Mouse (Mus musculus): ENCODE results near the gene Herc3.
A peak's percentile ranks its signal among the peaks of the same experiment; 100 is the strongest.
"Not testable (repeated sequence)": the region's sequence is repeated elsewhere in the genome, so short reads cannot be mapped to it uniquely, and the experiment has no call there.

The Herc3 gene

DNA sequence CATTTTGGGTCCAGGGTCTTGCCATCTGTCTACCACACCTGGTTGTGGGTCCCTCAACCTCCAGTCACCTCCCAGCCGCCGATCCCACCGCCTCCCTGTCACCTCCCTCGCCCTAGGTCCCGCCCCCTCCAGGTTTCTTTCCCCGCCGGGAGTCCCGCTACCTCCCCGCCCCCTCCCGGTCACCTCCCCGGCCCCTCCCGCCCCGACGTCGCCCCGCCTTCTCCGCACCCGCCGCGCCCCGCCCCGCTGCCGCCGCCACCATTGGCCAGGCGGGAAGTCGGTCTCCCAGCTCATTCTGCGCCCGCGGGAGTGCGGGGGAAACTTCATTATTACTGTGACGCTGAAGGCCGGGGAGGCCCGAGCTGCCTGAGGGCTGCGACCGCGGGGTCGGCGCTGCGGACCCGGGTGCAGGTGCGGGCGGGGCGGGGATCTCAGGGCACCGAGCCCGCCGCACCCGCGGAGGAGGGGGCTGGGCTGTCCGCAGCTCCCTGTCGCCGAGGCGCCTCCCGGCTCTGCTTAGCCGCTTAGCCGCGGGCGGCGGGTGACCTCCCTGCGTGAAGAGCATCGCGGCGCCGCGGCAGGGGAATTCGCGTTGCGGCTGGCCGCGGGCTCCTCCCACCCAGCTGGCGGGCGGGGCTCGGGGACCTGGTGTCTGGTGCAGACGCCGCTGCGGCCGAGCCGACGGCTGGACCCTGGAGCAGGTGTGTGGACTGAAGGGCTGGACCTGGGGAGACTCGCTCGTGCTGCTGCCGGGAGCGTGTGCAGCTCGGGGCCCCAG lies at the start of gene Herc3:
Gene Herc3, plus strand, starts transcription at position 234 of the 778 bp plus-strand sequence.
- DNase-seq (ENCODE audit: low spot score), result peak; percentile 68

DNA sequence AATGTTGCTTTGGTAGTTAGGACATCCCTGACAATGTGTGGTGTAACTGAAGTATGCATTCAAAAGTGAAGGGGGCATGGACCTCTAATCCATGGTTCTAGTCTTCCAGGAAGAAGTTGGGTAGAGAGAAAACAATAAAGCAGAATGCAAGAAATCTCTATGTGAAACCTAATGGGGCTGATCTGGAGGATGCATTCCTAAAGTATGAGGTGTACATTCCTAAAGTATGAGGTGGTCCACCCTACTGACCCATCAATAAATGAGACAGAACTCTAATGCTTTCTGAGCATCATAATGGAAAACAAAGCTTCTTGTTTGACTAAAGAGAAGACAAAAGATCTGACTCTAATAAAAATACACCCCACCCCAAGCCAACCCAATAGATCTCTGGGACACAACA lies 29.9 kb upstream of the Herc3 start:
- no peak for DNase-seq (ENCODE audit: low spot score)

DNA sequence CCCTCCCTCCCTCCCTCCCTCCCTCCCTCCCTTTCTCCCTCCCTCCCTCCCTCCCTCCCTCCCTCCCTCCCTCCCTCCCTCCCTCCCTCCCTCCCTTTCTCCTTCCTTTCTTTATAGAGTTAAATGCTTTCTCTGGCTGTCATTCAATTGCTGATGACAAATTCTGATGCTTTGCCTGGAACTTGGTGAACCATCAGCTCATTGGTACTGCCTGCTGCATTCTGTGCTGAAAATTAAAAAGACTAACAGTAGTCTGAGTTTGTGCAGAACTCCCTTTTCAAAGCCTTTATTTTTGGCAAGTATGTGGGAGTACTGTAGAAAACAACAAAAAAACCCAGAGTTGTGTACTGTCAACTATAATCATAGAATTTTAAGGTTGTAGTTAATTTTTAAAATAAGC lies 16.9 kb upstream of the Herc3 start:
- no peak for DNase-seq (ENCODE audit: low spot score)

DNA sequence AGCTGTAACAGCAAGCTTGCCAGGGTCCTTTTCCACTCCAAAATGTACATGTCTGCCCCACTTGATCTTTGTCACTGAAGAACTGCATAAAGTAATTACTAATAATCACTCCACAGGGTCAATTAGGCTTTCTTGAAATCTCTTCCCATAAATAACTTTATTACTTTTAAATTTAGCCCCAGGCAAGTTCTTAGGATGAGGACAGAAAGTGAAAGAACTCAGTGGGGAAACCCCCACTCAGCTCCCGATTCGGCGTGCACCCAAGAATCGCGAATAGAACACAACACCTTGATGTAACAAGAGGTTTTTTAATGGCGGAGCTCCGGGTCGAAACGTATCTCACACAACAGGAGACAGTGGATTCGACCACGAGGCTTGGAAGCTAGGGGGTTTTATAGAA lies 14.2 kb upstream of the Herc3 start:
- DNase-seq (ENCODE audit: low spot score), result not testable (repeated sequence)

DNA sequence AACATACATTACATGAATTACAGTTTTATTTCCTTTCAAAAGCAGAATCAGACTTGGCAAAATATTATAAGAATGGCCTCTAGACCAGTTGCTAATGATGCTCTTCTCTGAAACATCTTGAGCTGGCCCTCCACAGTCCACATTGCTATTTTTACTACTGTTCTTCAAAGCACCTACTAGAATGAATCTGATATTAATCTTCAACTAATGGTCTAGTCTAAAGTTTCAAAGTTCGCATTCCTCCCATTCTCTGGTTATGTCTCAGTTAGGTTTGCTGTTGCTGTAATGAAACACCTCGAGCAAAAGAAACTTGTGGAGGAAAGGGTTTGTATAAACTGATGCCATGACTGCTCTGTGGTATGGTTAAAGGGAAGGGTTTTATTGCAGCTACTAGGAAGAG lies 5.6 kb upstream of the Herc3 start:
- DNase-seq (ENCODE audit: low spot score), result no peak

DNA sequence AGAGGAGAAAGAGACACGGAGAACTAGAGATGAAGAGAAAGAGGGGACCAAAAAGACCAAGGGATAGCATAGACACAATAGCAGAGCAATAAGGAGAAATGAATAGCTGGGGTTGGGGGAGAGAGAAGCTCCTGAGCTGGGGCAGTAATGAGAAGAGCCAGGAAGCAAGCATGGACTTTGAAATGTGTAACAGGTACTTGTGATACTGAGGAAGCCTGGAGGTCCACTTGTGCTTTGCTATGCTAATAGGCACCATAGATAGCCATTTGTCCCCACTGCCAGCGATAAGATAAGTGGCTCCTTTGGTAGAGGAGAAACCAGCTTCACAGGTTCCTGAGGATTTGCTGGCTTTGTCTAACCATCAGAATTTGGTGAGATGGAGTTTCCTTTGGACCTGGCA lies 5.2 kb upstream of the Herc3 start:
- no peak for DNase-seq (ENCODE audit: low spot score)

DNA sequence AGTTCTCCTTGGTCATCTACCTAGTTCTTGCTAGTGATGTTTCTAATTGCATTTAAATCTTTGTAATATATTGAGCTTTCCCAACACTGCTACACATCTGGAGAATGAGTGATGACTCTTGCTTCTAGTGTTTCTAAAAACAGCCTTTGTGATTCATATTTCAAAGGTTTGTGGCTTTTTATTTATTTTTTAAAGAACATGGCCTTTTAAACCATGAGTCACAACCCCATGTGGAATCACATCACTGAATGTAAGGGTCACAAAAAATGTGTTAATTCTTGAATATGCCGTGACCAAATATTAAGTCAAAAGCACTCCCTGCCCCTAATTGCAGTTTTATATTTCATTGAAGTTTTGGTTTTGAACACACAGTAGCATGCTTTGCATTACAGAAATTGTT lies 2.7 kb upstream of the Herc3 start:
- no peak for DNase-seq (ENCODE audit: low spot score)

DNA sequence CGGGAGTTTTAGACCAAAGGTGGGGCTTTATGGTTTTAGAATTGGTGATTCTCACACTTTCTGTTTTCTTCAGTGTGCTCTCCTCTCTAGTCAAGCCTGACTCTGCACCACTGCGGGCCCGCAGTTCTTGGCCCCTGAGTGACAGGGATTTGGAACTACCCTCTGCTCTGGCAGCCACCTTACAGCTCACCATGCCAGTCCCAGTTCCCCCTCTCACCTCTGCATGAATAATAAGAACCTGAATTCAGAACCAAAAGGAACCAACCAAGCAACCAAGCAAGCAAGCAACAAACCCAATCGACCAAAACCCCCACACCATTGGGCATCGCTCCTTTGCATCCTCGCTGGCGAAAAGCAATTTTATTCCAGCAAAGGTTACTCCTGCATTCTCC lies 429 bp upstream of the Herc3 start:
- DNase-seq (ENCODE audit: low spot score), result no peak

DNA sequence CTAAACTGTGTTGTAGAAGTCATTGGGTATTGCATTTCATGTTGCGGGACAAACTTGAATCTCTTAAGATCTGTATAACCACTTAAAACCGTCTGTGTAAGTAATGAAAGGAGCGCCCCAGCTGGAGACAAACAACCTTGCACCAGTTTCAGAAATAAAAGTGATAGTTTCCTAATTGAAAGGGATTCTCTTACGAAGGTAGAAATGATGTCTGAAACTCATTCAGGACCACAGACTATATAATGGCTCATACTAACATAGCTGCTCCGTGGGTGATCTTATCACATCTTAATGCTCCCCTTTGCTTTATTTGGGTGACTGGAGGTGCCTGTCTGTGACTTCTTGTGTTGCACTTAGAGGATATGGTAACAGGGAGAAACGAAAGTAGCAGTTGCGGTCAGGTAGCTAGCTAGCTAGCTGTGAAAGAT lies 1.3 kb downstream of the Herc3 start:
- no peak for DNase-seq (ENCODE audit: low spot score)

DNA sequence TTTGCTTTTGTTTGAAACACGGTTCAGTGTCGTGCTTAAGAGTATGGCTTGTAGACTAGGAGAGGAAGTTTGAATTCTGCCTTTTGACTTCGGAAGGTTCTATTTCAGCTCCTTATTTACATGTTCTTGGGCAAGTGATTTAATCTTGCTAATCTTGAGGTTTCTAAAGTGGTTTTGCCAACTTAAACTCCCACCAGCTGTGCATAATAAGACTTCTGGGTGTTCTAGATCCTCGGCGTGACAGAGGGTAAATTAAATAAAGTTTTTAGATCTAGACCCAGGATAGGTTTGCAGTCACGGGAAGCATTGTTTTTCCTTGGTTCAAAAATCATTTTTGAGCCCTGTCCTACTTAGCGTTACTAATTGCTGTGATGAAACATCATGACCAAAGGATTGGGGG lies 3.2 kb downstream of the Herc3 start:
- DNase-seq (ENCODE audit: low spot score), result no peak

DNA sequence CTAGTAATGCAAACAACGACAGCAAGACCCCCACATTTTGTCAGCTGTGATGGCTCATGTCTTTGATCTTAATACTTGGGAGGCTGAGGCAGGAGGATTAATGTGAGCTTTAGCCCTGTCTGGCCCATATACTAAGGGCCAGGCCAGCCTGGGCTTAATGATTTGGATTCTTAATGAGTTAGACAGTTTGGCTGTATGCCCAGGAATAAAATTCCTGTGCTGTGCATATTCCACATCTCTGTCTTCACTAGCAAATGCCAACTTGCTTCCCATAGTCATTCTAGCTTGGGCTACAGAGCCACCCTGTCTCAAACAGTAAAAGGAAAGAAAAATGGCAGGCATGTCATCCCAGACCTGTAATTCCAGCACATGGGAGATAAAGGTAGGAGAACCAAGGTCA lies 4.3 kb downstream of the Herc3 start:
- no peak for DNase-seq (ENCODE audit: low spot score)

DNA sequence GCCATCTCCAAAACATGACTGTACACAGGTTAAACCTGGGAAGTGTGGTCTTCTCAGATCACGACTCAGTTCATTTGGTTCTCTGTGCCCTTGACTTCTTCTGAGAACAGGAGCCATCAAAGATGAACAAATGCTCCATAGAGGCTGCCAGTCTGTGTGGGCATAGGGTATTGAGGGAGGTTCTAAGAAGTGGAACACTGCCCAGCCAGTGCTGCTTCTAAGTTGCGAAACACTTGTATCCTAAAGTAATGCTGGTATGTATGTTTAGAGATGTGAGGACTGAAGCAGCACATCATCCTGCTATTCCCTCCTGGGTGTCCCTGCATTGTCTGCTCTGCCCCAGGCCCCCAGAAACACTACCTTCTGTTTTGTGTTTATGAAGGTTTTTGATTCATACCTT lies 5.2 kb downstream of the Herc3 start:
- no peak for DNase-seq (ENCODE audit: low spot score)

DNA sequence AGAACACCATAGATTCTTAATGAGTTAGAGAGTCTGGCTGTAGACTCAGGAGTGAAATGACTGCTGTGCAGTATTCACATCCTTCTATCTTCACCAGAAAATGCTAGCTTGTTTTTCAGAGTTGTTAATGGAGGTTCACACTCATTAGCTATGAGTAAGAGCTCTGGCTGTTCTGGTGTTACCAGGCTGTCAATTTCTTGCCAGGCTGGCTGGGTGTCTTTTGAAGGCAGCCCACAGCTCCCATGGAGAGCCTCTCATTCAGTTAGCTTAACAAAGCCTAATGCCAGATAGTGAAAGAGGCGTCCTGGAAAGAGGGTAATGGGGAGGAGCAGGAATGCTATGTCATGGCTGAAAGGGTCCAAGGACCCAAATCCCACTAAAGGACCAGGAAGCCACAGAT lies 6.7 kb downstream of the Herc3 start:
- DNase-seq (ENCODE audit: low spot score), result no peak

DNA sequence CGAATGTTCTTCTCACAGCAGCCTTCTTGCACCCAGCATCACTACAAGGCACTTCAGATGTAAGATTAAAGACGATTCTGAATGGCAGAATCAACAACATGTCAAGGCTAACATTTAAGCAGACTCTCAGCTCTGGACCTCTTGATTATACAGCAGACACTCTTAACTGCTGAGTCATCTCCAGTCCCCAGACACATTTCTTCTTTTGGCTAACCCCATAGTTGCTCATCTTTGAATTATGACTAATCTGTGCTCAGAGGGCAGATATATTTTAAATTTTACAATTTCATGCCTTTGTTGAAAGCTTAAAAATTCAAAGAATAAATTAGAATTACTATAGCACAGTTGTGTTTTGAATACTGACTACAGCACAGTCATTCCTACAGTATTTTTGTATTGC lies 9.9 kb downstream of the Herc3 start:
- no peak for DNase-seq (ENCODE audit: low spot score)

DNA sequence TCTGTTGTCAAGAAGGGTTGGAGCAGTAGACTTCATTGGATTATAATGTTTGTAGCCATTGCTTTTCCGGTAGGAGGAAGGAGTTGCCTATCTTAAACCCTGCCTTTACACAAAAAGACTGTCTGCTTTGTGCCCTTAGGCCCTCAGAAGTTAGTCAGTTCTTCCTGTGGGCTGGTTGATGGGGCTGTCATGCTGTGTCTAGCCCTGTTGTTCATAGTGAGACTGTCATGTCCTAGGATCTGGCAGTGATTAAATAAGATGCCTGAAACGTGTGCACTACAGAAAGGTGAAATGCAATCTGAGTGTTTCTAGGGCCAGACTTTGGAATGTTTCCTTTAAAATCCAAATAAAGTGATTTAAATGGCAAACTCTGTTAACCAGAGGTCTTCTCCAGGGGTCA lies 10.9 kb downstream of the Herc3 start:
- DNase-seq (ENCODE audit: low spot score), result no peak

DNA sequence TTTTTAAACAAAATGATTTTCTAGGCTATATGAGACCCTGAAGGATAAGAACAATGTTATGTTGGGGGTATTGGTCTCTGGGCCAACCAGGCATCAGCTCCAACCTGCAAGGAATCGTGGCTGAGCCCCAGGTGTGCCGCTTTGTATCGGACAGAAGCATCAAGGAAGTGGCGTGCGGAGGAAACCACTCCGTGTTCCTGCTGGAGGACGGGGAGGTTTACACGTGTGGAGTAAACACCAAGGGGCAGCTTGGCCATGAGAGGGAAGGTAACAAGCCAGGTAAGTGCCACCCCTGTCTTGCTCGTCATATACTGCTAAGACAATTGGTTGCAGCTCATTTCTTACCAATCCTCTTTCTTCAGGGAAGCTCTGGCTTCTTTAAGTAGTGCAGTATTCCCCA lies 12.3 kb downstream of the Herc3 start:
- no peak for DNase-seq (ENCODE audit: low spot score)

DNA sequence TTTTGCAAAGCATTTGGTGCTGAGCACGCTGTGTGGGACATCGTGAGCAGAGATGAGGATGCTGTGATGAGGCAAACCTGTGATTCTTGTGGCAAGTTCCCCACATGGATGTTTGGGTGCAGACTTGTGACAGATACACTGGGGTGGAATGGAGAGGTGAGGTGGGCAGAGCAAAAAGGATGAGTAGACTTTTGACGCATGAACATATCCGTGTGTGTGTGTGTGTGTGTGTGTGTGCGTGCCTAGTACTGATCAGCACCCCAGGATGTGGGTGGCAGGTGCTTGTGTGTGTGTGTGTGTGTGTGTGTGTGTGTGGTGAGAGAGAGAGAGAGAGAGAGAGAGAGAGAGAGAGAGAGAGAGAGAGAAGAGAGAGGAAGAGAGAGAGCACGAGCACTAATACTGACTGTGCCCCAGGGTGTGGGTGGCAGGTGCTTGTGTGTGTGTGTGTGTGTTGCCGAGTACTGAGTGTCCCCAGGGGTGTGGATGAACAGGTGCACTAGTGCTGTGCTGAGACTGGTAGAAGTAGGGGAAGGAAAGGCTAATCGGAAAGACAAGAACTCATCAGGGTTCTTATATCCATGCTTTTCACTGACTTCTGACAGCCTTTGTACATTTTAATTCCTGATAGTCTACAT lies 13.0 kb downstream of the Herc3 start:
- DNase-seq (ENCODE audit: low spot score), result no peak

DNA sequence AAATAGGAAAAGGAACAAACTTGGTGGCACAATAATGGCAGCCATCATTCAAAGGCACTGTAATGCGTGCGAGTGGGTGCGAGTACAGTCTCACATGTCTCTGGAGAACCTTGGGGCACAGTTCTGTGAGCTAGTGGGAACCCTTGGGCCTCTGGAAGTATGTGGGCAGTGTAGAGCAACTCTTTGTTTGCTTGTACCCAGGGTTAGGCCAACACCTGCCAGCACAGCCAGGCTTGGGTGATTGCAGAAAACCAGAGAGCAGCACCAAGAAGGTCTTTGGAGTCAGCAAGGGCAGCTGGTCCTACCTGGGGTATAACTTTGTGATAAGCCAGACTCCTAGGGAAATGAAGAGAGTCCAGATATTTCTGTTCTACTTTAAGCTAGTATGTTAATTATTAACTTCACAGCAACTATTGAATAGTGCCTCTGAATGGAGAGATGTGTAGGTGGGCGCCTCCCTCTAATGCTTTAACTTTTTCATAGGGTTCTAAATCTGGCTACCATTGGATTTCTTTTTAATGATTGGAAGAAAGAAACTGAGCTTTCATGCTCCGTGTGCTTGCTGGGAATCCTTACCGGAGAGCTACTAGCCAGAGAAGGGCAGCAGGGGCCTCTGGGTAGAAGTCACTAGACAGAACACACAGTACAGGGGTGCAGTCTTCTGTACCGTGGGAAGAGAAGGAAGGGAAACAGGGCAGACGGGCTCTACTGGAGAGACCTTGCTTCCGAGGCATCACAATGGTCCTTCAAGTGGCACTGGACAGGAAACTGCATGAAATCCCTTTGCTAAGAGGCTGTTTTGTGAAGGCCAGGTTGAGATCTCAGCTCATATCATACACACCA lies 15.8 kb downstream of the Herc3 start:
- no peak for DNase-seq (ENCODE audit: low spot score)

DNA sequence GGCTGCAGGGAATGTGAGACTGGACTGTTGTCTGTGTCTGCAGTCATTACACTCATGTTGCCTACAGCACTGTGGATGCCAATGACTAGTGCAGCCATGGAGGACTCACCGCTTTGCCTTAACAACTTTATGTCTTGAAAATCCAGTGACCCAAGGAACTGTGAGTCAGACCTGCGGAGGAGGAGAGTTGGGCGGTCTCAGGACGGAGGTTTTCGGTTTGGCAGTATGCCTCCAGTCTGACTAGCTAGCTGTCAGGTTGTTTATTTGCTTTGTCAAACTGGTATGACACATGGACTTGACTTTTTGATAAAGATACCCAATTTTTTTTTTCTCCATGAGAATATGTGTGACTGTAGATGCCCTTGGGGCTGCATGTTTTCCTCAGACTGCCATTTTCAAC lies 16.6 kb downstream of the Herc3 start:
- no peak for DNase-seq (ENCODE audit: low spot score)

DNA sequence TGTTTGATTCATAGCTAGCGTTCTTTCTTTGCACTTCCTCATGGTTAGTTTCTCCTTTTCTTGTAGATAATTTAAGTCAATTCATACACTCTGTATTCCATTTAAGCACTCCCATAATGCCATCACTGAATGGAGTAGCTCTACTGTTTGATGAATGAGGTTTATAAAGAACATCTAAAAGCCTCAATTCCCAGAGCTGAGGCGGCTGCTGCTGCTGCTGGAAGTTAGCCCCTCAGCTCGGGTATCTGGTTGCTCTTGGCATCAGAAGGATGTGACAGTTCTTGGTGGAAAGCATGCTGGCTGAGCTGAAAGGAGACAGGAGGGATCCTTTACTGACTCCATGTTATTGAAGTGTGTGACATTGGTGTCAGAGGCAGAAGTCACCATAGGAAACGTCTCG lies 18.1 kb downstream of the Herc3 start:
- DNase-seq (ENCODE audit: low spot score), result no peak

DNA sequence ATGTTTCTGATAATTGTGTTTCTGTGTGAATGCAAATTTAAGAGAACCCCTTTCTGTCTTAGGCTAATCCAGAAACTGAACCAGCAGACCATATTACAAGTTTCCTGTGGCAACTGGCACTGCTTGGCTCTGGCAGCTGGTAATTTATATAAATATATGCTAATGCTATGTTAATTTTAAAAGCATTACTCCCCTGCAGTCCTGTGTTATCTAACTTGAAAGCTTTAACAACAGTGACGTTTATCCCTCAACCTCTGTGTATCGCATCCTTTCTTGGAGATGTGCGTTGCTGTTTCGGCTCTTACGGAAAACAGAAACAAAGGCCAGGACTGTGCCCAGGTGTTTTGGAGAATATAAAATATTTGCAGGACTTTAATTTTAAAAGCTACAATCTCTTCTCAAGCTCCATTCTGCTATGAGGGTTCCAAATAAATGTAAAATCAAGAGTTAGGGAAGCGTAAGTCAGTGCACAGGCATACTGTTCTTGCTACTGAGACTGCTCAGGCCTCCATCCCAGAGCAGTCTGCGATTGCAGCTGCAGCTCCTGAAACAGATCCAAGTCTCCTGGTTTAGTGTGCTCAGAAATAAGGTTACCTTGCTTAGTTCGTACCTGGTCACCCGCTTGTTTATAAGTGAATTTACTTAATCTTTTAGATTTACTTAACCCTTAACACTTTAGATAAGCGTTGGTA lies 24.6 kb downstream of the Herc3 start:
- DNase-seq (ENCODE audit: low spot score), result no peak

DNA sequence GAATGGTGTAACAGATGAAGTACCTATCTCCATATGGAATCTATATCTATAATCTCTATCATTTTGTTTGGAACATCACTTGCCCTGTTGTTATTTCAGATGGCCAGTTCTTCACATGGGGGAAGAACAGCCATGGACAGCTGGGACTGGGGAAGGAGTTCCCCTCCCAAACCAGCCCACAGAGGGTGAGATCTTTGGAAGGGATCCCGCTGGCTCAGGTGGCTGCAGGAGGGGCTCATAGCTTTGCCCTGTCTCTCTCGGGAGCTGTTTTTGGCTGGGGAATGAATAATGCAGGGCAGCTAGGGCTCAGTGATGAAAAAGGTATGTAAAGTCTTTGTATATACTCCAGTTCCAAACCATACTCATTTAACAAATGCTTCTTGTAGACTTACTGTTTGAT lies 25.2 kb downstream of the Herc3 start:
- no peak for DNase-seq (ENCODE audit: low spot score)

DNA sequence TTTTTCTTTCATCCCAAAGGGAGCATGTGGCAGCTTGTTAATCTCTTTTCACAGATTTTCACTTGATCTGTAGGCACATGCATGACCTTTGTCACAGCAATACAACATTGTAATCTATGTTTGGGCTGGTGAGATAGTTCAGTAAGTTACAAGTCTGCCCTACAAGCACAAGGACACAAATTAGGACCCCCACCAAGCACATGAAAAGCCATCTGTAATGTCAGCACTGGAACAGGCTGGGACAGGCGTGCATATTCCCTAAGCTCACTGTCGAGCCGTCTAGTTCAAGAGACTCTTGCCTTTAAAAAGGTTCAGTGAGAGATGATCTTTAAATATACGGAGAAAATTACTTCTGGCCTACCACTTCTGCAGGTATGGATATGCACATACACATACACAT lies 28.3 kb downstream of the Herc3 start:
- no peak for DNase-seq (ENCODE audit: low spot score)

Data from layer of hippocampus, adult 11-12 months (tissue).